Mouse (Mus musculus): Measurements from ENCODE around the gene Sel1l. TPM values are rescaled to one million over a fixed set of nuclear protein-coding genes. Genes with fewer than 3 reads are reported as not detected.

The Sel1l gene
- 101 TPM for polyA plus RNA-seq (2014; fragmentation: Illumina TruSeq; extraction: RNeasy Lipid Tissue Mini Kit (QIAGEN cat#74804); ENCODE audit: low read depth, low replicate concordance)

DNA sequence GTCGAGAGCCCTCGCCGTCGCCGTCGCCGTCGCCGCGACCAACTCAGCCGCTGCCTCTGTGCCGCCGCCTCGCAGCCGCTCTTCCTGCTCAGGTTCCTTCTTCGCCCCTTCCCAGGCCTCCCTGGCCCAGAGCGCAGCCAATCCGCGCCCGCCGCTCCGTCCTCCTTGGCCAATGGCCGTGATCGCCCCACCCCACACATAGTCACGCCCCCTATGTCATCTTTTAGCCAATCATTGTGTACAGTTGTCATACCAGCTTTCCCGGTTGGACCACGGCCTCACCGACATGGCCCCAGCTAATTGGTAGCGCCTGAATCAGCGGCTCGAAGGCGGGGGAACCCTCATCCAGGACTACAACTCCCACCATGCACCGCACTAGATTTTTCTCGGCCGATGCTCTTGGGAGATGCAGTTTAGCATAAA lies at the start of gene Sel1l:
Sel1l (minus strand) TSS at position 113 of the 423 bp plus-strand sequence.

DNA sequence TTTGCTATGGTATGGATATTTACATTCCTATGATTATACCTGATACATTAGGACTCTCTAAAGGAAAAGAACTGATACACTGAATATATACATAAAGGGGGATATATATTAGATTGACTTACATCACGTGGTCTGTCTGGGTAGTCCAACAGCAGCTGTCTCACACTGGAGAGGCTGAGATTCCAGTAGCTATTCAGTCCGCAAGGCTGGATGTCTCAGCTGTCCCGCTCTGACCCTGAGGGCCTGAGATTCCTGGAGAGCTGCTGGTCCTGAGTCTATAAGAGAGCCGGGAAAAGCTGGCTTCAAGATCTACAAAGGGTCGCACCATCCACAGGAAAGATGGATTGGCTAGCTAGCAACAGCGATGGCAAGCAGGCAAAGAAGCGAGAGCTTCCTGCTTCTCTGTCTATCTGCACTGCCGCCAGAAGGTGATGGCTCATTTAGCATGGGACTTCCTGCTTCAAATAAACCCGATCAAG lies 61.0 kb downstream of the Sel1l start, which contains the start of gene Ston2:
Ston2 (minus strand) TSS at position 429 of the 479 bp plus-strand sequence.

Other genes starting within 250 kb of the Sel1l start
- gene Ston2, start 60.8 kb downstream of the Sel1l start, polyA plus RNA-seq (2014; fragmentation: Illumina TruSeq; extraction: RNeasy Lipid Tissue Mini Kit (QIAGEN cat#74804); ENCODE audit: low read depth, low replicate concordance): 3.6 TPM

All from liver, adult 10 weeks (tissue).